Mouse (Mus musculus) MEL (cell line): ENCODE data around the gene Gm20388. TPM values are rescaled to one million over a fixed set of nuclear protein-coding genes. Genes with fewer than 3 reads are reported as not detected.

Experiments used
- DNase-seq: peaks from one replicate; pipeline ENCODE4 v3.0.0; 2011; ENCODE audit warnings: low read depth, low spot score
- H3K27ac ChIP-seq: 2 replicates; pipeline ENCODE4 v1.5.1; 2012; ENCODE audit warnings: low read depth, mild to moderate bottlenecking, control low read depth, low read length, moderate library complexity; ENCODE audit not compliant: control insufficient read depth
- H3K27me3 ChIP-seq, 2 experiments: fragments of 150-350 bp in 1 of 2; sonication (generic) in 1 of 2; 2 replicates each; pipeline ENCODE4 v1.6.1; 2012; ENCODE audit warnings: low read length in 2 of 2, mild to moderate bottlenecking in 2 of 2, improper control_type of control experiment in 1 of 2, moderate library complexity in 1 of 2; ENCODE audit not compliant: insufficient read depth in 2 of 2, control insufficient read depth in 1 of 2
- H3K36me3 ChIP-seq, 2 experiments: 2 replicates each; pipeline ENCODE4 v1.6.1; 2012 to 2014; ENCODE audit warnings: low read length in 2 of 2, improper control_type of control experiment in 1 of 2, inconsistent platforms in 1 of 2, mild to moderate bottlenecking in 1 of 2; ENCODE audit not compliant: insufficient read depth in 2 of 2, control insufficient read depth in 1 of 2
- H3K4me1 ChIP-seq, 2 experiments: fragments of 150-350 bp in 1 of 2; sonication (generic) in 1 of 2; 2 replicates each; pipeline ENCODE4 v1.6.1; 2012; ENCODE audit warnings: low read length in 2 of 2, improper control_type of control experiment in 1 of 2, mild to moderate bottlenecking in 1 of 2; ENCODE audit not compliant: insufficient read depth in 2 of 2, control insufficient read depth in 1 of 2
- H3K4me3 ChIP-seq, 2 experiments: fragments of 150-350 bp in 1 of 2; sonication (generic) in 1 of 2; 2 replicates each; pipeline ENCODE4 v1.5.1; 2012; ENCODE audit warnings: low read depth in 2 of 2, low read length in 2 of 2, mild to moderate bottlenecking in 2 of 2, moderate library complexity in 2 of 2, control low read depth in 1 of 2, improper control_type of control experiment in 1 of 2; ENCODE audit not compliant: control insufficient read depth in 1 of 2, insufficient read depth in 1 of 2
- H3K79me2 ChIP-seq: 2 replicates; pipeline ENCODE4 v1.6.1; 2012; ENCODE audit warnings: mild to moderate bottlenecking, low read length, moderate library complexity; ENCODE audit not compliant: control insufficient read depth, poor library complexity, insufficient read depth
- H3K9ac ChIP-seq: 2 replicates; pipeline ENCODE4 v1.6.1; 2012; ENCODE audit warnings: low read depth, mild to moderate bottlenecking, control low read depth, low read length, moderate library complexity; ENCODE audit not compliant: control insufficient read depth, poor library complexity, severe bottlenecking
- H3K9me3 ChIP-seq: fragments of 150-350 bp; sonication (generic); replicated peaks from 2 replicates; pipeline ENCODE4 v1.6.1; 2012; ENCODE audit warnings: mild to moderate bottlenecking, low read length, improper control_type of control experiment, moderate library complexity; ENCODE audit not compliant: insufficient read depth
- BHLHE40 ChIP-seq: IDR thresholded peaks from 2 replicates; pipeline ENCODE4 v1.6.1; 2012; ENCODE audit warnings: low read depth, mild to moderate bottlenecking, inconsistent platforms, low read length, improper control_type of control experiment, borderline replicate concordance
- CHD1 ChIP-seq: IDR thresholded peaks from 2 replicates; pipeline ENCODE4 v1.6.1; 2012; ENCODE audit warnings: low read depth, mild to moderate bottlenecking, inconsistent platforms, low read length, improper control_type of control experiment
- CTCF ChIP-seq, 3 experiments: IDR thresholded peaks in 2 of 3; conservative IDR thresholded peaks in 1 of 3; 2 replicates each; pipeline ENCODE4 v1.5.1; 2011 to 2012; ENCODE audit warnings: low read length in 3 of 3, low read depth in 2 of 3, mild to moderate bottlenecking in 2 of 3, improper control_type of control experiment in 1 of 3, inconsistent platforms in 1 of 3, mixed read lengths in 1 of 3, moderate library complexity in 1 of 3; ENCODE audit not compliant: control insufficient read depth in 1 of 3, insufficient read depth in 1 of 3, poor library complexity in 1 of 3, severe bottlenecking in 1 of 3
- ELF1 ChIP-seq: IDR thresholded peaks from 2 replicates; pipeline ENCODE4 v1.6.1; 2014; ENCODE audit warnings: low read depth, mild to moderate bottlenecking, inconsistent platforms, low read length, improper control_type of control experiment, moderate library complexity
- EP300 ChIP-seq, 2 experiments: IDR thresholded peaks; 2 replicates each; pipeline ENCODE4 v1.6.1; 2011; ENCODE audit warnings: improper control_type of control experiment in 2 of 2, low read length in 2 of 2, low read depth in 1 of 2, mild to moderate bottlenecking in 1 of 2
- ETS1 ChIP-seq: IDR thresholded peaks from 2 replicates; pipeline ENCODE4 v1.6.1; 2012; ENCODE audit warnings: low read depth, mild to moderate bottlenecking, inconsistent platforms, low read length, improper control_type of control experiment, moderate library complexity
- GABPA ChIP-seq: IDR thresholded peaks from 2 replicates; pipeline ENCODE4 v1.6.1; 2012; ENCODE audit warnings: low read depth, mild to moderate bottlenecking, inconsistent platforms, low read length, improper control_type of control experiment, moderate library complexity
- JUND ChIP-seq: IDR thresholded peaks from 2 replicates; pipeline ENCODE4 v1.6.1; 2011; ENCODE audit warnings: low read depth, mild to moderate bottlenecking, improper control_type of control experiment, low read length
- KAT2A ChIP-seq: conservative IDR thresholded peaks from 2 replicates; pipeline ENCODE4 v1.6.1; 2012; ENCODE audit warnings: low read depth, low read length, improper control_type of control experiment, inconsistent platforms
- MAX ChIP-seq: IDR thresholded peaks from 2 replicates; pipeline ENCODE4 v1.6.1; 2011; ENCODE audit warnings: low read length, improper control_type of control experiment
- MEF2A ChIP-seq: IDR thresholded peaks from 2 replicates; pipeline ENCODE4 v1.6.1; 2014; ENCODE audit warnings: low read depth, mild to moderate bottlenecking, inconsistent platforms, low read length, improper control_type of control experiment; ENCODE audit not compliant: poor library complexity, insufficient replicate concordance, severe bottlenecking; ENCODE audit errors: extremely low read depth
- MXI1 ChIP-seq: IDR thresholded peaks from 2 replicates; pipeline ENCODE4 v1.6.1; 2011; ENCODE audit warnings: mild to moderate bottlenecking, low read depth, low read length, improper control_type of control experiment
- MYC ChIP-seq: IDR thresholded peaks from 2 replicates; pipeline ENCODE4 v1.6.1; 2011; ENCODE audit warnings: low read depth, mild to moderate bottlenecking, low read length, improper control_type of control experiment, moderate library complexity
- NELFE ChIP-seq: IDR thresholded peaks from 2 replicates; pipeline ENCODE4 v1.6.1; 2011; ENCODE audit warnings: low read depth, low read length, improper control_type of control experiment
- POLR2AphosphoS5 ChIP-seq: IDR thresholded peaks from 2 replicates; pipeline ENCODE4 v1.6.1; 2012; ENCODE audit warnings: low read depth, borderline replicate concordance, mild to moderate bottlenecking, inconsistent platforms, low read length, moderate library complexity, mixed read lengths
- SIN3A ChIP-seq: IDR thresholded peaks from 2 replicates; pipeline ENCODE4 v1.6.1; 2012; ENCODE audit warnings: low read length, improper control_type of control experiment, inconsistent platforms
- TAL1 ChIP-seq: IDR thresholded peaks from 2 replicates; pipeline ENCODE4 v1.6.1; 2012; ENCODE audit warnings: mild to moderate bottlenecking, inconsistent platforms, low read length, moderate library complexity, mixed read lengths
- TBP ChIP-seq: IDR thresholded peaks from 2 replicates; pipeline ENCODE4 v1.8.0; 2011; ENCODE audit warnings: low read depth, low read length, improper control_type of control experiment
- USF1 ChIP-seq: IDR thresholded peaks from 2 replicates; pipeline ENCODE4 v1.6.1; 2014; ENCODE audit warnings: low read depth, mild to moderate bottlenecking, inconsistent platforms, low read length, improper control_type of control experiment, moderate library complexity
- ZC3H11A ChIP-seq: IDR thresholded peaks from 2 replicates; pipeline ENCODE4 v1.6.1; 2012; ENCODE audit warnings: low read depth, mild to moderate bottlenecking, inconsistent platforms, low read length, improper control_type of control experiment
- ZKSCAN1 ChIP-seq: IDR thresholded peaks from 2 replicates; pipeline ENCODE4 v1.6.1; 2012; ENCODE audit warnings: low read depth, mild to moderate bottlenecking, inconsistent platforms, low read length, improper control_type of control experiment, moderate library complexity
- ZNF384 ChIP-seq: IDR thresholded peaks from 2 replicates; pipeline ENCODE4 v1.6.1; 2012; ENCODE audit warnings: low read depth, mild to moderate bottlenecking, inconsistent platforms, low read length, improper control_type of control experiment
- polyA plus RNA-seq, 2 experiments: library from polyadenylated mRNA; stranded (reverse) in 1 of 2; unstranded in 1 of 2; fragments of >175 nt in 1 of 2; fragments of >200 nt in 1 of 2; gene quantifications; 2 replicates each; pipeline versions ENCODE4 v1.2.1 to v1.2.4; 2012; ENCODE audit warnings: low replicate concordance in 2 of 2, low read depth in 1 of 2; ENCODE audit not compliant: insufficient read length in 2 of 2, insufficient read depth in 1 of 2, missing spikeins in 1 of 2
- total RNA-seq: library from RNA; depleted of rRNA; stranded (reverse); fragments of 300-350 nt; gene quantifications from 2 replicates; pipeline ENCODE4 v1.2.3, GENCODE M21; 2012

Gene Gm20388
- total and polyA plus RNA-seq, 3 experiments = 11.1 to 17.8 TPM; not detected in 1

DNA sequence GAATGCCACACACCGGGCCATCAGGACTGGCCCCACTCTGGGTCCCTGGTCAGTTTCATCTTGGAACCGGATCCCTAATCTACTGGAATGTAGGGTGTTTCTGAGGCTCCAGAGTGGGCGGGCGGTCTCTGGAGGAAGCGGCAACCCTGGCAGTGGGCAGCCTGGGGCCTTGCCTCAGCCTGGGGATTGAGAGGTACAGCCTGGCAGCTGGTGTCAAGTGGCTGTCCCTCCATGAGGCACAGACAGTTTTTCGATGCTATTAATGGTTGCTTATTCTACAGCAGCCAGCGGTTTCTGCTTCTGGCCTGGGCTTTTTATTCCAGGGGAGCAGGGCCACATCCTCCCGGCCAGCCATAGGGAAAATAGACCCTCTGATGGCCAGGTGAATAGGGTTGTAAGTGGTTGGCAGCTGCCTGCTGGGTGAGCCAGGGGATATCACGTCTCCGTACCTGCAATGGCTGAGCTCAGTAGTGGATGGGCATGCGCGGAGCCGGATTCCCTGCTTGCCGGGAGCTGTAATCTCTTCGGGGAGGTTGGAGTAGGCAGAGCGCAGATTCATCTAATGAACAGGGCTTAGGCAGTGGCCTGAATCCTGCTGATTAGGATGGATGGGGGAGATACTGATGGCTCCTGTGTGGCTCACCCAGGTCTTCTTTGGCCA, 340.2 kb downstream of the Gm20388 start:
- Histone ChIP-seq H3K27me3 (peaks cover 3 to 11% of the 10 kb centered on the region in 2 experiments; a peak in 2 of 4 replicates), H3K4me3 (no peak overlapping the region), H3K9me3 (no peaks in the 10 kb centered on the region), H3K9ac (no peak overlapping the region), H3K36me3 (no peaks in the 10 kb centered on the region), H3K4me1 (no peaks in the 10 kb centered on the region), H3K27ac (no peak overlapping the region), H3K79me2 (no peaks in the 10 kb centered on the region)
- no peak for DNase-seq
- TF ChIP-seq CHD1 (no peak), ZNF384 (no peak), GABPA (no peak), BHLHE40 (no peak), NELFE (no peak), TAL1 (no peak), MEF2A (no peak), ETS1 (no peak), ELF1 (no peak), ZC3H11A (no peak), KAT2A (no peak), POLR2AphosphoS5 (no peak), MXI1 (no peak)

DNA sequence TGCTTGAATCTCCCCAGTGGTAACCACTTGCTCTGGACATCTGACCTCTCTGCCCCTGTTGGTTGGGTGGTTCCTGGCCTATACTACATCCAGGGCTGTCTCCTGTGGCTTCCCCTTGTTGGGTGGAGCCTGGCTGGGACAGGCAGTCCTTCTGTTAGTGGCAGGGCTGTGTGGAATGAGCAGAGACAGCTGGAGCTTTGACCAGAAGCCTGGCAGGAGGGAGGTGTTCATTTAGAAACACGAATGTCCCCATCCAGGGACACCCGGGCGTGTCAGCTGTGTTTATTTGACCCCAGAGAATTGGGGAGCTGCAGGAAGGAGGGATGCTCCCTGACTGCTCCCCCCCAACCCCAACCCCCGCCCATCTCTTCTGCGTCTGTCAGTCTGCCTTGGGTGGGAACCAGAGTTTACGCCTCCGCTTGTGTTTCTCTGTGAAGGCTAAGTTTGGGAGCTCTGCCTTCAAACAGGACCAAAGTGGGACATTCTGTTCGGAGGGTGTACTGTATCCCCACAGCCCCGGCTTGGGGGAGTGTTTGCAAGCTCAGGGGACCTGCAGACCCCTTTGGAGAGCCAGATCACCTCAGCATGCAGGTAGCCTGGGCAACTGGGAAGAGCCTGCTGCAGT, 340.9 kb downstream of the Gm20388 start:
- Histone ChIP-seq H3K27ac (no peak overlapping the region), H3K36me3 (no peaks in the 10 kb centered on the region), H3K4me1 (no peaks in the 10 kb centered on the region), H3K79me2 (no peaks in the 10 kb centered on the region), H3K9ac (no peak overlapping the region), H3K4me3 (no peak overlapping the region), H3K27me3 (peaks cover 3 to 11% of the 10 kb centered on the region in 2 experiments; a peak in 2 of 4 replicates), H3K9me3 (no peaks in the 10 kb centered on the region)
- TF ChIP-seq JUND (no peak), SIN3A (no peak), MAX (no peak), ZKSCAN1 (no peak), EP300 (IDR thresholded peaks at IDR 0.05; ENCODE audit: low read depth in 1 of 2, low read length in 2 of 2) (no peak), MEF2A (no peak), MYC (no peak), KAT2A (no peak), USF1 (no peak), CTCF (IDR thresholded peaks at IDR 0.05 in 2 of 3, conservative IDR thresholded peaks at IDR 0.05 in 1 of 3; ENCODE audit: control insufficient read depth in 1 of 3, insufficient read depth in 1 of 3, low read depth in 2 of 3, low read length in 3 of 3, poor library complexity in 1 of 3, severe bottlenecking in 1 of 3) (no peak), POLR2AphosphoS5 (no peak), TBP (no peak)
- no peak for DNase-seq
